Mouse (Mus musculus): ENCODE measurements around the gene Tas2r143.

GRCm38 (mm10) chr6:42385635-42386034 lies 14.4 kb upstream of the Tas2r143 start:
- TF ChIP-seq CTCF (IDR thresholded peaks at IDR 0.05; ENCODE audit: low read depth, low read length): no peak
- TF ChIP-seq POLR2A (IDR thresholded peaks at IDR 0.05; ENCODE audit: insufficient read depth, low read length): no peak
- TF ChIP-seq EP300 (IDR thresholded peaks at IDR 0.05; ENCODE audit: insufficient read depth, low read depth, low read length): no peak

Data from ES-Bruce4 (cell line).